Mouse (Mus musculus): ENCODE measurements around the gene Serpina3m. TPM values are rescaled to one million over a fixed set of nuclear protein-coding genes. Genes with fewer than 3 reads are reported as not detected.
"Not testable (repeated sequence)": the region's sequence is repeated elsewhere in the genome, so short reads cannot be mapped to it uniquely, and the experiment has no call there.

Gene Serpina3m
- total and polyA plus RNA-seq, 3 experiments = not detected

DNA sequence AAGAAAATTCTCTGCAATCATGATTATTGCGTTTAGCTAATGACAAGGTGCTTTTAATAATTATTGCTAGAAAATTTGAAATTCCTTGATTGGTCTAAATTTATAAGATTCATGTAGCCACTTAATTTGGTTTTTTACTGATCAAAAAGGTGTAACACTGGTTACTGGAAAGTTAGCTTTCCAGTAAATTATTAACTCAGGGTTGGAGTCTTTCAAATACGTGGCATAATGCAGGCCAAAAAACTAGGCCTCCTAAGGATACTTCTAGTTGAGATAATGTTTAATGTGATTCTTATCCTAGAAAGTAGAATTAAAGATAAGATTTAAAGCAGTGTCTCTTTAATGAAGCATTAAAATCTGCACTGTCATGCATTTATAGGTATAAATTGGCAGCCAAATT is 40.1 kb downstream of the Serpina3m start:
- H3K9me3 ChIP-seq (replicated peaks; ENCODE audit: low read length); H3K4me1 ChIP-seq (ENCODE audit: control insufficient read depth in 1 of 2, insufficient read depth in 2 of 2); H3K9ac ChIP-seq (ENCODE audit: insufficient read depth, low read depth); H3K4me3 ChIP-seq (replicated peaks in 1 of 3; ENCODE audit: low read depth in 2 of 3, low read length in 2 of 3, poor library complexity in 1 of 3); dilution Hi-C loops (cut with MboI; ENCODE audit: extremely low pct_ligation_motif_present, extremely low pct_unique_long_range_greater_than_20kb, low sequenced_read_pairs); H3K27ac ChIP-seq (ENCODE audit: insufficient read depth, low read depth); in situ Hi-C loops (cut with MboI; ENCODE audit: low pct_ligation_motif_present, low pct_unique_long_range_greater_than_20kb, low sequenced_read_pairs); H3K79me2 ChIP-seq (replicated peaks; ENCODE audit: control insufficient read depth, extremely low read depth, insufficient read depth, poor library complexity, severe bottlenecking); H3K4me2 ChIP-seq (ENCODE audit: insufficient read depth, low read depth, poor library complexity, severe bottlenecking); DNase-seq (ENCODE audit: extremely low read depth); H3K36me3 ChIP-seq (replicated peaks in 1 of 2; ENCODE audit: control insufficient read depth in 1 of 2, insufficient read depth in 1 of 2, low read length in 1 of 2); H3K27me3 ChIP-seq (replicated peaks): not testable (repeated sequence)

DNA sequence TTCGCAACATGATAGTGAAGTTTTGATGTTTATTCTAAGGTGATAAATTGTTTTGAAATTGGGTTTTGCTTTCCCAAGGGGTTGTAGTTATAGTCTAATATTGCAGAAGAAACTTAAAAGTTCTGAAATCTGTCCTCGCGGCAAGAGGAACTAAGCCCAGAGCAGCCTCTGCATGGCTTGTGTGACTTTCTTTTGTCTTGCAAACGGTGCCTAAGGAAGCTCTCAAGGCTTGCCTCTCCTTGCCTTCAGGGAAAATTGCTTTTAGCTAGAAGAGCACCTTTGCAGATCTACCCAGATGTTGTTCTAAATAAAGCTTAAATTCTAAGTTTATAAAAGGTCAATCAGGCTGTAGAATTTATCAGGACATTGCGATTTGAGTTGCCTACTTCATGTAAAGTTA is 40.5 kb downstream of the Serpina3m start:
- H3K79me2 ChIP-seq (replicated peaks; ENCODE audit: control insufficient read depth, extremely low read depth, insufficient read depth, poor library complexity, severe bottlenecking); dilution Hi-C loops (cut with MboI; ENCODE audit: extremely low pct_ligation_motif_present, extremely low pct_unique_long_range_greater_than_20kb, low sequenced_read_pairs); H3K27me3 ChIP-seq (replicated peaks); H3K9me3 ChIP-seq (replicated peaks; ENCODE audit: low read length); H3K9ac ChIP-seq (ENCODE audit: insufficient read depth, low read depth); H3K4me3 ChIP-seq (replicated peaks in 1 of 3; ENCODE audit: low read depth in 2 of 3, low read length in 2 of 3, poor library complexity in 1 of 3); H3K36me3 ChIP-seq (replicated peaks in 1 of 2; ENCODE audit: control insufficient read depth in 1 of 2, insufficient read depth in 1 of 2, low read length in 1 of 2); H3K4me1 ChIP-seq (ENCODE audit: control insufficient read depth in 1 of 2, insufficient read depth in 2 of 2); in situ Hi-C loops (cut with MboI; ENCODE audit: low pct_ligation_motif_present, low pct_unique_long_range_greater_than_20kb, low sequenced_read_pairs); H3K27ac ChIP-seq (ENCODE audit: insufficient read depth, low read depth); H3K4me2 ChIP-seq (ENCODE audit: insufficient read depth, low read depth, poor library complexity, severe bottlenecking); DNase-seq (ENCODE audit: extremely low read depth): not testable (repeated sequence)

DNA sequence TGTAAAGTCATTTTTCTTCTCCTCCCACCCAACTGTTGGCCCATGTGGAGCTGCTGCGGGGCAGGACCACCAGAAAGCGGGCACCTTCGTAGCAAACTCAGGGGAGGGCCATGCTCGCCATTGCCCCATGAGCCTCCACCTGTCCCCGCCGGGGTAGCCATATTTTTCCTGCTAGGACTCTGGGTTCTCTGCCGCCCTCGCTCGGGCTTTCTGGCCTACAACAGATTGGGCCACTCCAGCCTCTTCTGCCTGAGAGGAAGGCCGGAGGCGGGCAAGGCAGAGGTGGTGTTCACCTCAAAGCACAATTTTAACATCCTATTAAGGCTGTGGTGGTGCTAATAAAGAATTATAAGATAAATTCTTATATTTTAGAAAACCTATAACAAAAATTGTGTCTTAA is 41.6 kb downstream of the Serpina3m start:
- Histone ChIP-seq H3K27ac (ENCODE audit: insufficient read depth, low read depth) (no peak overlapping the region), H3K9ac (ENCODE audit: insufficient read depth, low read depth) (no peak overlapping the region), H3K9me3 (replicated peaks; ENCODE audit: low read length) (no peaks in the 10 kb centered on the region), H3K79me2 (replicated peaks; ENCODE audit: control insufficient read depth, extremely low read depth, insufficient read depth, poor library complexity, severe bottlenecking) (no peaks in the 10 kb centered on the region), H3K4me1 (ENCODE audit: control insufficient read depth in 1 of 2, insufficient read depth in 2 of 2) (no peaks in the 10 kb centered on the region), H3K4me3 (replicated peaks in 1 of 3; ENCODE audit: low read depth in 2 of 3, low read length in 2 of 3, poor library complexity in 1 of 3) (no peak overlapping the region), H3K4me2 (ENCODE audit: insufficient read depth, low read depth, poor library complexity, severe bottlenecking) (no peak overlapping the region), H3K36me3 (replicated peaks in 1 of 2; ENCODE audit: control insufficient read depth in 1 of 2, insufficient read depth in 1 of 2, low read length in 1 of 2) (no peaks in the 10 kb centered on the region), H3K27me3 (replicated peaks) (peaks cover 4% of the 10 kb centered on the region)
- no peak for DNase-seq (ENCODE audit: extremely low read depth)
- dilution Hi-C loops (cut with MboI; ENCODE audit: extremely low pct_ligation_motif_present, extremely low pct_unique_long_range_greater_than_20kb, low sequenced_read_pairs) = no loop called here
- in situ Hi-C loops (cut with MboI; ENCODE audit: low pct_ligation_motif_present, low pct_unique_long_range_greater_than_20kb, low sequenced_read_pairs) = no loop called here
- no peak for TF ChIP-seq NRF1 (IDR thresholded peaks at IDR 0.05; ENCODE audit: low read depth, low read length)
- no peak for TF ChIP-seq POLR2A (IDR thresholded peaks at IDR 0.05; ENCODE audit: low read depth, low read length)
- no peak for TF ChIP-seq ZKSCAN1 (IDR thresholded peaks at IDR 0.05; ENCODE audit: borderline replicate concordance, low read depth, low read length)
- TF ChIP-seq ZMIZ1 (IDR thresholded peaks at IDR 0.05; ENCODE audit: low read depth, low read length) = no peak
- no peak for TF ChIP-seq NELFE (IDR thresholded peaks at IDR 0.05; ENCODE audit: low read depth, low read length)
- TF ChIP-seq RCOR1 (conservative IDR thresholded peaks at IDR 0.05; ENCODE audit: low read depth, low read length) = no peak
- no peak for TF ChIP-seq ZNF384 (IDR thresholded peaks at IDR 0.05; ENCODE audit: low read depth, low read length)
- no peak for TF ChIP-seq MEF2A (IDR thresholded peaks at IDR 0.05; ENCODE audit: borderline replicate concordance, low read depth, low read length)

DNA sequence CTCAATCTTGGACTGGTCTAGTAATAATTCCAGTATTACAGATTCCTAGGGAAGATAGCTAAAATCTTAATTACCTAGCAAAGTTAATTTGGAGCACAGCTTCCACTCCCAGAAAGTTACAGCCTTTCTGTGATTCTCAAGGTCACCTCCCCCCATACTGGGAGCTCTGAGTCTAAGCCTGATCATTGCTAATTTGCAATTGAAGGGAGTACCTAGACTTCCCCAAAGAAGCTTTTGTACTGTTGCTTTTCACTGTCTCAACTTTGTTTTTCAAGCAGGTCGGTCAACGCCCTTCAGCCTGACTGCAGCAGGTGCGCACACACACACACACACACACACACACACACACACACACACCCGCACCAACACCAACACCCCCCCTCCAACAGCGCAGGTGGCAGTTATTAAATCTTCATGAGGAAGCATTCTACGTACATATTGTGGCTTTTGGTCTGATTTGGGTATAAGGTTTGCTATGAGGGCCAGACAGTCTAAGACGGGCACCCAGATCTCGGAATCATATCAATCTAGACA is 42.9 kb downstream of the Serpina3m start:
- H3K27ac ChIP-seq (ENCODE audit: insufficient read depth, low read depth); H3K9ac ChIP-seq (ENCODE audit: insufficient read depth, low read depth); DNase-seq (ENCODE audit: extremely low read depth); H3K27me3 ChIP-seq (replicated peaks); H3K4me3 ChIP-seq (replicated peaks in 1 of 3; ENCODE audit: low read depth in 2 of 3, low read length in 2 of 3, poor library complexity in 1 of 3); H3K4me1 ChIP-seq (ENCODE audit: control insufficient read depth in 1 of 2, insufficient read depth in 2 of 2); H3K4me2 ChIP-seq (ENCODE audit: insufficient read depth, low read depth, poor library complexity, severe bottlenecking); H3K9me3 ChIP-seq (replicated peaks; ENCODE audit: low read length); H3K79me2 ChIP-seq (replicated peaks; ENCODE audit: control insufficient read depth, extremely low read depth, insufficient read depth, poor library complexity, severe bottlenecking); H3K36me3 ChIP-seq (replicated peaks in 1 of 2; ENCODE audit: control insufficient read depth in 1 of 2, insufficient read depth in 1 of 2, low read length in 1 of 2); in situ Hi-C loops (cut with MboI; ENCODE audit: low pct_ligation_motif_present, low pct_unique_long_range_greater_than_20kb, low sequenced_read_pairs); dilution Hi-C loops (cut with MboI; ENCODE audit: extremely low pct_ligation_motif_present, extremely low pct_unique_long_range_greater_than_20kb, low sequenced_read_pairs): not testable (repeated sequence)

DNA sequence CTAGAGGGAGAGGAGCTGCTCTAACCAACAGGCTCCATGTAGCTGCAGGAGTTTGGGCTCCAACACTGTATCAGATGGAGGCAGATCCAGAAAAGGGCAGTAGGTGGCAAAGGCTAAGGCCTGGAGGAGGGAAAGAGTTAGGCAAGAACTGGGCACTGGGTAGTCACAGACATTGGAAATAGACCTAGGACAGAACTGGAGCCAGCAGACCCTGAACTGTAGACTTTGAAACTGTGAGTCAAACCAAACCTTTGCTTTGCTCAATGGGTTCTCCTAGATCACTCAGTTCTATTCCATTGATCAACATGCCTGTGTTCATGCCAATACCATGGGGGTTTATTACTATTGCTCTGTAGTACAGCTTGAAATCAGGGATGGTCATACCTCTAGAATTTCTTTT is 47.7 kb downstream of the Serpina3m start:
- H3K27ac ChIP-seq (ENCODE audit: insufficient read depth, low read depth); H3K9ac ChIP-seq (ENCODE audit: insufficient read depth, low read depth); in situ Hi-C loops (cut with MboI; ENCODE audit: low pct_ligation_motif_present, low pct_unique_long_range_greater_than_20kb, low sequenced_read_pairs); H3K36me3 ChIP-seq (replicated peaks in 1 of 2; ENCODE audit: control insufficient read depth in 1 of 2, insufficient read depth in 1 of 2, low read length in 1 of 2); H3K4me3 ChIP-seq (replicated peaks in 1 of 3; ENCODE audit: low read depth in 2 of 3, low read length in 2 of 3, poor library complexity in 1 of 3); DNase-seq (ENCODE audit: extremely low read depth); H3K9me3 ChIP-seq (replicated peaks; ENCODE audit: low read length); dilution Hi-C loops (cut with MboI; ENCODE audit: extremely low pct_ligation_motif_present, extremely low pct_unique_long_range_greater_than_20kb, low sequenced_read_pairs); H3K4me2 ChIP-seq (ENCODE audit: insufficient read depth, low read depth, poor library complexity, severe bottlenecking); H3K79me2 ChIP-seq (replicated peaks; ENCODE audit: control insufficient read depth, extremely low read depth, insufficient read depth, poor library complexity, severe bottlenecking); H3K4me1 ChIP-seq (ENCODE audit: control insufficient read depth in 1 of 2, insufficient read depth in 2 of 2): not testable (repeated sequence)
- peaks cover 35% of the 10 kb centered on the region for H3K27me3 ChIP-seq (replicated peaks)

Data from CH12.LX (cell line).